Mouse (Mus musculus) liver, embryonic 11.5 days (tissue): ENCODE measurements around the gene Cog6. TPM values are rescaled to one million over a fixed set of nuclear protein-coding genes. Genes with fewer than 3 reads are reported as not detected.
A peak's percentile ranks its signal among the peaks of the same experiment; 100 is the strongest.

Source experiments
- ATAC-seq: fragments of 200-750 bp; cut with Nextera tagmentation; replicated peaks from 2 replicates; pipeline ENCODE4 v1.8.0; 2017; ENCODE audit warnings: moderate number of reproducible peaks, mild to moderate bottlenecking, moderate TSS enrichment, moderate library complexity; ENCODE audit not compliant: low FRiP score
- DNase-seq: peaks from one replicate; pipeline ENCODE4 v3.0.0-alpha.2; 2017; ENCODE audit warnings: low spot score
- H3K27ac ChIP-seq: fragments of 300-500 bp; sonication (generic); 2 replicates; pipeline ENCODE4 v1.5.1; 2014; ENCODE audit warnings: mild to moderate bottlenecking, low read depth, low read length, control low read depth
- H3K27me3 ChIP-seq: fragments of 300-500 bp; sonication (generic); replicated peaks from 2 replicates; pipeline ENCODE4 v1.6.1; 2014; ENCODE audit warnings: low read length, mixed read lengths; ENCODE audit not compliant: control insufficient read depth, insufficient read depth
- H3K36me3 ChIP-seq: fragments of 300-500 bp; sonication (generic); 2 replicates; pipeline ENCODE4 v1.6.1; 2014; ENCODE audit warnings: mild to moderate bottlenecking, low read length, moderate library complexity, mixed read lengths; ENCODE audit not compliant: control insufficient read depth, insufficient read depth
- H3K4me1 ChIP-seq: fragments of 300-500 bp; sonication (generic); replicated peaks from 2 replicates; pipeline ENCODE4 v1.6.1; 2014; ENCODE audit warnings: low read length, mixed read lengths; ENCODE audit not compliant: control insufficient read depth, insufficient read depth
- H3K4me2 ChIP-seq: fragments of 300-500 bp; sonication (generic); 2 replicates; pipeline ENCODE4 v1.6.1; 2014; ENCODE audit warnings: mild to moderate bottlenecking, control low read depth, moderate library complexity
- H3K4me3 ChIP-seq: fragments of 300-500 bp; sonication (generic); 2 replicates; pipeline ENCODE4 v1.5.1; 2014; ENCODE audit warnings: low read depth, low read length, control low read depth
- H3K9ac ChIP-seq: fragments of 300-500 bp; sonication (generic); 2 replicates; pipeline ENCODE4 v1.6.1; 2014; ENCODE audit warnings: low read depth, low read length, control low read depth
- H3K9me3 ChIP-seq: fragments of 300-500 bp; sonication (generic); 2 replicates; pipeline ENCODE4 v1.6.1; 2016; ENCODE audit warnings: low read length, inconsistent platforms, mixed read lengths; ENCODE audit not compliant: control insufficient read depth
- WGBS: fragments of 180-500 bp; shearing (Covaris S2); extraction: QIAGEN DNeasy Blood & Tissue Kit; methylation state at CpG from one replicate; pipeline ENCODE4 v1.1.7; 2014; 5-methylcytosine and 5-hydroxymethylcytosine counted together
- polyA plus RNA-seq: library from polyadenylated mRNA; unstranded; fragments of >200 nt; fragmentation: Nextera tagmentation; extraction: Ambion mirVana; gene quantifications from 2 replicates; pipeline ENCODE4 v1.2.1, GENCODE M21; 2014

Gene Cog6
- polyA plus RNA-seq, 1 experiment from 2014 or later = 28.7 TPM

- Histone ChIP-seq H3K27ac (no peak overlapping the region), H3K9ac (no peak overlapping the region)
- DNase-seq = no peak
These were observed 28.7 kb upstream of the Cog6 start for GRCm38 (mm10) chr3:53045697-53046096.

GRCm38 (mm10) chr3:53044682-53045299 lies 27.8 kb upstream of the Cog6 start:
- H3K36me3 ChIP-seq = no peaks in the 10 kb centered on the region
- peak overlapping the region; percentile 31 for H3K4me2 ChIP-seq
- no peak for ATAC-seq
- H3K4me1 ChIP-seq = no peaks in the 10 kb centered on the region
- H3K27me3 ChIP-seq = peaks cover 32% of the 10 kb centered on the region
- 64% methylated on average over 11 of the region's 11 CpGs for WGBS
- H3K9ac ChIP-seq = no peak overlapping the region
- H3K4me3 ChIP-seq = no peak overlapping the region
- no peak for DNase-seq
- no peak overlapping the region for H3K27ac ChIP-seq
- no peaks in the 10 kb centered on the region for H3K9me3 ChIP-seq

More at GRCm38 (mm10) chr3:53045697-53046096, 28.7 kb upstream of the Cog6 start:
- H3K36me3 ChIP-seq = no peaks in the 10 kb centered on the region
- no peak overlapping the region for H3K4me3 ChIP-seq
- no peaks in the 10 kb centered on the region for H3K4me1 ChIP-seq
- no peak overlapping the region for H3K4me2 ChIP-seq
- WGBS = 81% methylated on average over 4 of the region's 4 CpGs
- peaks cover 25% of the 10 kb centered on the region for H3K27me3 ChIP-seq
- no peaks in the 10 kb centered on the region for H3K9me3 ChIP-seq
- no peak for ATAC-seq

GRCm38 (mm10) chr3:53044238-53044637 lies 27.2 kb upstream of the Cog6 start:
- no peak for ATAC-seq
- peak overlapping the region; percentile 31; the same call in 1 of the 2 replicates for H3K4me2 ChIP-seq
- no peaks in the 10 kb centered on the region for H3K4me1 ChIP-seq
- no peak overlapping the region for H3K27ac ChIP-seq
- no peaks in the 10 kb centered on the region for H3K36me3 ChIP-seq
- no peak overlapping the region for H3K4me3 ChIP-seq
- H3K27me3 ChIP-seq = peaks cover 33% of the 10 kb centered on the region
- 67% methylated on average over 7 of the region's 7 CpGs for whole genome bisulfite sequencing
- no peak for DNase-seq
- no peak overlapping the region for H3K9ac ChIP-seq
- no peaks in the 10 kb centered on the region for H3K9me3 ChIP-seq

GRCm38 (mm10) chr3:53043206-53043780 lies 26.3 kb upstream of the Cog6 start:
- no peaks in the 10 kb centered on the region for H3K4me1 ChIP-seq
- no peaks in the 10 kb centered on the region for H3K9me3 ChIP-seq
- H3K36me3 ChIP-seq = no peaks in the 10 kb centered on the region
- H3K27ac ChIP-seq = no peak overlapping the region
- DNase-seq (no peak), ATAC-seq (no peak)
- H3K27me3 ChIP-seq = peaks cover 33% of the 10 kb centered on the region
- no peak overlapping the region for H3K9ac ChIP-seq
- H3K4me2 ChIP-seq = peak overlapping the region; percentile 12; the same call in 1 of the 2 replicates
- no peak overlapping the region for H3K4me3 ChIP-seq
- 84% methylated on average over 13 of the region's 13 CpGs for WGBS

GRCm38 (mm10) chr3:53042240-53042567 lies 25.2 kb upstream of the Cog6 start:
- DNase-seq = no peak
- ATAC-seq = no peak
- H3K4me2 ChIP-seq = peak overlapping the region; percentile 80
- H3K36me3 ChIP-seq = no peaks in the 10 kb centered on the region
- H3K4me1 ChIP-seq = no peaks in the 10 kb centered on the region
- peak overlapping the region; percentile 48 for H3K4me3 ChIP-seq
- H3K9me3 ChIP-seq = no peaks in the 10 kb centered on the region
- peaks cover 33% of the 10 kb centered on the region for H3K27me3 ChIP-seq
- H3K27ac ChIP-seq = no peak overlapping the region
- 36% methylated on average over 9 of the region's 9 CpGs for WGBS
- H3K9ac ChIP-seq = no peak overlapping the region

- peak; percentile 51; the same call in 1 of the 2 replicates for ATAC-seq
- Histone ChIP-seq H3K4me2 (peak within 1 kb of the TSS; percentile 80), H3K36me3 (no peaks in the 10 kb centered on the region), H3K27ac (no peak within 1 kb of the TSS), H3K27me3 (peaks cover 33% of the 10 kb centered on the region), H3K9me3 (no peaks in the 10 kb centered on the region), H3K9ac (peak within 1 kb of the TSS; percentile 51; the same call in 1 of the 2 replicates), H3K4me3 (peak within 1 kb of the TSS; percentile 48), H3K4me1 (no peaks in the 10 kb centered on the region)
- DNase-seq = peak; percentile 73
- WGBS = under 1% methylated on average over 51 of the region's 58 CpGs
These were observed 24.6 kb upstream of the Cog6 start, which contains the start of gene Lhfp for GRCm38 (mm10) chr3:53041411-53042239. TSS of gene Lhfp (plus strand) at chr3:53041528.

GRCm38 (mm10) chr3:53040593-53041410 lies 23.8 kb upstream of the Cog6 start:
- Histone ChIP-seq H3K4me2 (peak overlapping the region; percentile 80), H3K9ac (no peak overlapping the region), H3K4me3 (peak overlapping the region; percentile 48), H3K9me3 (no peaks in the 10 kb centered on the region), H3K4me1 (no peaks in the 10 kb centered on the region), H3K36me3 (no peaks in the 10 kb centered on the region), H3K27ac (no peak overlapping the region), H3K27me3 (peaks cover 33% of the 10 kb centered on the region)
- DNase-seq = no peak
- 7% methylated on average over 17 of the region's 17 CpGs for WGBS
- no peak; the same call in 1 of the 2 replicates for ATAC-seq

- H3K9me3 ChIP-seq = no peaks in the 10 kb centered on the region
- 75% methylated on average over 8 of the region's 8 CpGs for WGBS
These were observed 22.7 kb upstream of the Cog6 start for GRCm38 (mm10) chr3:53039746-53040145.

More at GRCm38 (mm10) chr3:53039746-53040145, 22.7 kb upstream of the Cog6 start:
- peaks cover 33% of the 10 kb centered on the region for H3K27me3 ChIP-seq
- no peaks in the 10 kb centered on the region for H3K36me3 ChIP-seq
- H3K4me3 ChIP-seq = no peak overlapping the region
- ATAC-seq = no peak
- no peaks in the 10 kb centered on the region for H3K4me1 ChIP-seq
- no peak overlapping the region for H3K4me2 ChIP-seq
- DNase-seq = no peak
- no peak overlapping the region for H3K27ac ChIP-seq
- H3K9ac ChIP-seq = no peak overlapping the region
